Mouse (Mus musculus): ENCODE measurements around the gene Casz1. TPM values are rescaled to one million over a fixed set of nuclear protein-coding genes. Genes with fewer than 3 reads are reported as not detected.

Gene Casz1
- polyA plus RNA-seq, 1 experiment from 2014 or later = 1.1 TPM

DNA sequence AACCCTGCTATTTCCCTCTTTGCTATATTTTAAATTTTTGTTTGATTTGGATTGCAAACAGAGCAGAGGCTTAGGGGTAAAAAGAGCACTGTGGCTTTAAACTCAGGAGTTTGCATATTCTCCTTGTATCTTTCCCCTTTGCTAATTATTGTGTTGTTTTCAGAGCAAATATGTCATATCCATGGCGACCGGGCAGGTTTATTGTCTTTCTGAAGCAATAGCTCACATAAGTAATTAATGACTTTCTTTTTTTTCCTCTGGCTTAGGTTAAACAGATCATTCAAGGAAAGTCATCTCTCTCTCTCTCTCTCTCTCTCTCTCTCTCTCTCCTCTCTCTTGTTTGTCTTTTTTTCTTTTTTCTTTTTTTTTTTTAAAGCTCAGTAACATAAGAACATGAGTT, 4.6 kb downstream of the Casz1 start:
- Histone ChIP-seq H3K36me3 (ENCODE audit: inconsistent target) (no peaks in the 10 kb centered on the region), H3K79me2 (ENCODE audit: inconsistent target) (no peaks in the 10 kb centered on the region), H3K27ac (no peak overlapping the region), H3K4me3 (ENCODE audit: inconsistent target) (no peak overlapping the region)
- 44% methylated on average over 2 of the region's 2 CpGs for WGBS (ENCODE audit: missing documents)

DNA sequence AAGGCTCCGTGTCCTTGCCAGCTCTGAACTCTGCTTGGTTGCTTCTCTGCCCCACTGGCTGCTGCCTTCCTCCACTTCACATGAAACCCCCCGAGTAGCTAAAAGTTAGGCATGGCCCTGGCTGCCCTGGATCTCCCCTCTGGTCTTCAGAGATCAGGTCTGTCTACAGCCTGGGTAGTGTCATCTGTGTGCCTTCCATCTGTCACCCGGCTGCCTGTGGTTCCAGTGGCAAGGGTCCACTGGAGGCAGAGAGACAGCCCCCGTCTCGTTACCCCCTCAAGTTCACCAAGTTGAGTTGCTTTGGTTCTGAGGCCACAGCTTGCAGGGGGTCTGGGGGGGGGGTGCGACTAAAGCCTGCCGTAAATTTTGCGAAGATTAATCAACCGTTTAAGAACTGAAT, 6.5 kb downstream of the Casz1 start:
- Histone ChIP-seq H3K27ac (no peak overlapping the region), H3K79me2 (ENCODE audit: inconsistent target) (no peaks in the 10 kb centered on the region), H3K36me3 (ENCODE audit: inconsistent target) (no peaks in the 10 kb centered on the region), H3K4me3 (ENCODE audit: inconsistent target) (no peak overlapping the region)
- 89% methylated on average over 8 of the region's 9 CpGs for WGBS (ENCODE audit: missing documents)

DNA sequence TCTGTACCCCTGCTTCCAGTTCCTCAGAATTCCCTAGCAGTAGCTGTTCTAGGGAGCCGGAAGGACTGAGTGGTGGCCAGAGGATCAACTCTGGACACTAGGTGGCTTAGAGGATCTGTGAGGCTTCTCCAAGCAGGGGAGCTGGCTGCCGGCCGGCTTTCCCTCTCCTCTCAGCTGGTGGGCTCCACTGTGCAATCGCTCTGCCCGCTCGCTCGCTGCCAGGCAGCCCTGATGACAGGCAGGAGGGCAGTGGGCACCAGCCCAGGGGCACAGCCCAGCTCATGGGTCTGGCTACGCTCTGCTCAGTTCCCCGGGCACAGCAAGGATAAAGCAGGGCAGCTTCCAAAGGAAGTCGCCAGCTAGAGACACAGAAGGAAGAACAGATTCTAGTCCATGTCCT, 7.7 kb downstream of the Casz1 start:
- Histone ChIP-seq H3K4me3 (ENCODE audit: inconsistent target) (no peak overlapping the region), H3K79me2 (ENCODE audit: inconsistent target) (no peaks in the 10 kb centered on the region), H3K36me3 (ENCODE audit: inconsistent target) (no peaks in the 10 kb centered on the region), H3K27ac (no peak overlapping the region)
- 71% methylated on average over 10 of the region's 10 CpGs for WGBS (ENCODE audit: missing documents)

DNA sequence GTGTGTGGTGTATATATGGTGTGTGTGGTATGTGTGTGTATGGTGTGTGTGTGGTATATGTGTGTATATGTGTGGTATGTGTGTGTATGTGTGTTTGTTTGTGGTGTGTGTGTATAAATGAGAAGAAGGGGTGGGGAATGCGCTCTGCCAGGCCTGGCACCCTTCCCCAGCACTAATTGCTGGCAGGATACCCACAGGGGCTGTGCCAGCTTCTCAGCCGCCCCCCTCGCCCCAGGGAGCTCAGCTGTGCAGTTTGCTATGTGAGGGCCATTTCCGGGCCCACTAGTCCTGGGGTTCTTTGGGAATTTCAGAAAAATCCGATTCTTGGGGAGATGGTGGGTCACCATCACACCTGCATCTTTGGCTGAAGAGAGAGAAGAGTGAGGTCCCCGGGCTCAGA, 9.0 kb downstream of the Casz1 start:
- no peaks in the 10 kb centered on the region for H3K79me2 ChIP-seq (ENCODE audit: inconsistent target)
- no peak overlapping the region for H3K4me3 ChIP-seq (ENCODE audit: inconsistent target)
- H3K27ac ChIP-seq = no peak overlapping the region
- H3K36me3 ChIP-seq (ENCODE audit: inconsistent target) = no peaks in the 10 kb centered on the region
- WGBS (ENCODE audit: missing documents) = 86% methylated on average over 6 of the region's 6 CpGs

DNA sequence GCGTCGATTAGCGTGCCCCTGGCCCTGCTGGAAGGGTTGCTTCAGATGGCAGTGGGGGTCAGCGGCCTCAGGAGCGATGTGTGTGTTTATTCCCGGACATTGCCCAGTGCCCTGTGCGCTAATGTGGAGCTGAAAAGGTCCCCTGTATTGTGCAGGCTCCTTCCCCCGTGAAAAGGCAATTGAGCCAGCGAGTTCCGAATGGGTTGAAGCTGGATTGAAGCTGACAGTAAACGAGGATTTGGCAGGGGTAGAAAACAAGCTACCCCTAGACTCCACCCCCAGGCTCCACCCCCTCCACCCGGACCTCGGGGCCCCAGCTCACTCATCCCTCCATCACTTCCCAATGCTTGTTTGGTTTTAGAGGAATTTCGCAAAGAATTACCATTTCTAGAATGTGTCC, 12.3 kb downstream of the Casz1 start:
- no peaks in the 10 kb centered on the region for H3K36me3 ChIP-seq (ENCODE audit: inconsistent target)
- H3K79me2 ChIP-seq (ENCODE audit: inconsistent target) = no peaks in the 10 kb centered on the region
- no peak overlapping the region for H3K27ac ChIP-seq
- H3K4me3 ChIP-seq (ENCODE audit: inconsistent target) = no peak overlapping the region
- 28% methylated on average over 14 of the region's 14 CpGs for WGBS (ENCODE audit: missing documents)

DNA sequence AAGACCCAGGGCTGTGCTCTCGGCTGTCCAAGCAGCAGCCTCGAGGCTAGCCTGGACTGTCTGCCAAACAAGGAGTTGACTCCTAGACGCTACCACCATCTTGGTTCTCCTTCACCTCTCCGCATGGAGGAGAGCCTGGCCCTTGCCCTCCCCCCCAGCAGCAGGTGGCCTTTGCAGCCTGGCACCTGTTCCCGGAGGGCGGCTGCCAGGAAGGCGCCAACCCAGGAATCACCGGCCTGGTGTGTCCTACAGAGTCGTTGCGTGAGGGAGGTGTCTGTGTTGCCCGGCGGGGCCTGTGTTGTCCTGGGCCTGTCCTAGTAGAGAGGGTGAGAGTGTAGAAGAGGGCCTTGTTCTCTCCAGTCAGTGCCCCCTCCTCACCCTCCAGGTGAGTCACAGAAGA, 13.9 kb downstream of the Casz1 start:
- H3K36me3 ChIP-seq (ENCODE audit: inconsistent target) = no peaks in the 10 kb centered on the region
- no peak overlapping the region for H3K4me3 ChIP-seq (ENCODE audit: inconsistent target)
- no peaks in the 10 kb centered on the region for H3K79me2 ChIP-seq (ENCODE audit: inconsistent target)
- no peak overlapping the region for H3K27ac ChIP-seq
- 88% methylated on average over 12 of the region's 12 CpGs for WGBS (ENCODE audit: missing documents)

DNA sequence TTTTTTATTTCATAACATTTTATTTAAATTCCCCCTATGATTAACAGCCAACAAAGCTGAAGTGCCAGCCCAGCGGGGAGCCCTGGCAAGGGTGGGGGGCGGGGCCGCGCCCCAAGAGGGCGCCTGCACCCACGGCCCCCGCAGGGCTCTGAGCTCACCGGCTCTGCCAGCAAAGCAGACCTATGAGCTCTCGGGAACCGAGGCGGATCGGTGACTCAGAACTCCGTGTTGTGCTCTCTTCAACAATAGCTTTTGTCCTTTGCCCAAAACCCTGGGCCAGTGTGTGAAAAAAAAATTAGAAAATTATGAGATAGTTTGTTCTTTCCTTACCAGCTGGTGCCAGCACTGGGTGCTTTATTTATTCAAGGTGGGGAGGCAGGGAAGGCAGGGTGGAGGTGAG, 15.9 kb downstream of the Casz1 start:
- no peak overlapping the region for H3K27ac ChIP-seq
- H3K36me3 ChIP-seq (ENCODE audit: inconsistent target) = no peaks in the 10 kb centered on the region
- H3K79me2 ChIP-seq (ENCODE audit: inconsistent target) = no peaks in the 10 kb centered on the region
- H3K4me3 ChIP-seq (ENCODE audit: inconsistent target) = no peak overlapping the region
- 84% methylated on average over 11 of the region's 13 CpGs for WGBS (ENCODE audit: missing documents)

DNA sequence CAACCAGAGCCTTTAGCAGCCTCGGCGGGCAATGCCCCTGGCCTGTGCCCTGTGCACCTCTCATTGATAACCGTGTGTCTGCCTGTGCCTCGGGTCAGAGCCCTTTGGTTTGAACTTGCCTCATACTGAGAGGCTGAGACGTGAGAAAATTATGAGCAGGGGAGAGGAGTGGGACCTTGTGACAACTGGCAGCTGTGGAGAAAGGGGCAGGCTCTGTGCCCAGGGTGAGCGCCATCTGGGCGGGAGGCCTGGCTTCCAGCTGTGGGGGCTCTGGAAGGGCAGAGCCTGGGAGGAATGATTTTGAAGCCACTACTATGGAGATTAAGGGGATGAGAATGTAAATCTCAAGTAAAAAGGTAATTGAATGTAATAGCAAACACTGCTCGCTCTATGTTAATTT, 19.1 kb downstream of the Casz1 start:
- 92% methylated on average over 8 of the region's 8 CpGs for WGBS (ENCODE audit: missing documents)
- Histone ChIP-seq H3K79me2 (ENCODE audit: inconsistent target) (no peaks in the 10 kb centered on the region), H3K4me3 (ENCODE audit: inconsistent target) (no peak overlapping the region), H3K27ac (no peak overlapping the region), H3K36me3 (ENCODE audit: inconsistent target) (no peaks in the 10 kb centered on the region)

DNA sequence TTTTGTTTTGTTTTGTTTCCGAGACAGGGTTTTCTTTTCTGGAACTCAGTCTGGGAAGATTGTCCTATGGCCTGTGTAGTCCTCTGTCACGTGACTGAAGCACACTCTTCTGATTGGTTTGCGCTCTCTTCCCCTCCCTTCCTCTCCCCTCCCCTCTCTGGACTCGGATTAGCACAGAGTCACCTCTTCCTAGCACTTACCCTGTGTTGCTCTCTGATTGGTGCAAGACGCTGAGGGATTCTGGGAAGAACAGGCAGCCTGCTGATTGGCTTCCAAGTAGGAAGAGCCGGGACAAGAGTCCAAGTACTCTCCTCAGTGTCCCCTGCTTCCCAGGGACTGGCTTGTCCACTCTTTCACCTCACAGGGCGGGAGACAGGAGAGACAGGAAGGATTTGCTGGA, 26.1 kb downstream of the Casz1 start:
- Histone ChIP-seq H3K27ac (no peak overlapping the region), H3K4me3 (ENCODE audit: inconsistent target) (no peak overlapping the region), H3K36me3 (ENCODE audit: inconsistent target) (no peaks in the 10 kb centered on the region), H3K79me2 (ENCODE audit: inconsistent target) (no peaks in the 10 kb centered on the region)
- WGBS (ENCODE audit: missing documents) = 68% methylated on average over 6 of the region's 7 CpGs

DNA sequence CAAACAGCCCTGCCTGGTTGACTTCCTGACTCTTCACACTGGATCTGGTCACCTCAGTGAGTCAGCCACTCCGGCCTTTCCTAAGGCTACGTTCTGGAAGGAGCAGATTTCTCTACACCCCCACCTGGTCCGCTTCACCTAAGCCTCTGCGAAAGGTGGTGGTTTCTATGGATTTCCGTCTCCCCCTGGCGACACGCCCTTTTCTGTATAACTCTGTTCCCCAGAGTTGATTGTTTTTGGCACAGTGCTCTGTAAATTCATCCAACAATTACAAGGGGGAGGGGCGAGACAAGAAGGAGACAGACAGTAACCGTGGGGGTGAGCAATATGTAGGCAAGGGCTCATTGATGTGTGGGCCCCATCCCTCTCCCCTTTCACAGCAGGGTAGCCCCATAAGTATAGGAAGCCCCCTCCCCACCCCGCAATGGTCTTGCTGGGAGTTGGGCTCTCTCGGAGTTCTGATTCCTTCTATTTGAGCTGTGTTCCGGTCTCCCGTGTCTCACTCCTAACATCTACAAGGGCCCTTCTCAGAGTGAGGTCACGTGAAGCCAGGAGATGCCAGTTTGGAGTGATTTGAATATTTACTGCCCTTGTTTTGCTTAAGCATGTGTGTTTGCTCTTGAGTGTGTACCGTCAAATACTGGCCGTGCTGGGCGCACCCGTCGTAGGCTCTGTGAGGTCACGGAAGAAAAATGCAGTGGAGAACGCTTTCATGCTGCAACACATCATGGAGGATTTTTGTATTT, 29.2 kb downstream of the Casz1 start:
- Histone ChIP-seq H3K27ac (no peak overlapping the region), H3K79me2 (ENCODE audit: inconsistent target) (no peaks in the 10 kb centered on the region), H3K4me3 (ENCODE audit: inconsistent target) (no peak overlapping the region), H3K36me3 (ENCODE audit: inconsistent target) (no peaks in the 10 kb centered on the region)
- 91% methylated on average over 21 of the region's 21 CpGs for WGBS (ENCODE audit: missing documents)

DNA sequence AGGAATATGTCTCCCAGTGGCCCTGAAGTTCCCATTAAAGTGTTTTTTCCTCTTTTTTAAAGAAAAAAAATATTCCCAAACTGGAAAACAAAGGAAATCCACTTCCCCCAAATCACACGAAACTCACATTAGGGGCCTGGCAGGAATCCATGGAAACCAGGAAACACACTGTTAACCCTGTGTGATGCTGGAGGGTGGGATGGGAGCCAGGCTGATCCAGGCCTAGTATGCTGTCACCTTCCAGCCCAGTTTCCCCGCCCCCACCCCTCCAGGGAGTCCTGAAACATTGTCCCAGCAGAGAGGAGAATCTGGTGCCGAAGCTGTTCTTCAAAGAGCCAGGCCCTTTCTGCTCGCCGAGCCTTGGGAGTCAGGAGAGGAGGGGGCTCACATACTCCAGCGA, 32.2 kb downstream of the Casz1 start:
- 61% methylated on average over 5 of the region's 6 CpGs for WGBS (ENCODE audit: missing documents)
- no peaks in the 10 kb centered on the region for H3K36me3 ChIP-seq (ENCODE audit: inconsistent target)
- H3K27ac ChIP-seq = no peak overlapping the region
- no peak overlapping the region for H3K4me3 ChIP-seq (ENCODE audit: inconsistent target)
- no peaks in the 10 kb centered on the region for H3K79me2 ChIP-seq (ENCODE audit: inconsistent target)

DNA sequence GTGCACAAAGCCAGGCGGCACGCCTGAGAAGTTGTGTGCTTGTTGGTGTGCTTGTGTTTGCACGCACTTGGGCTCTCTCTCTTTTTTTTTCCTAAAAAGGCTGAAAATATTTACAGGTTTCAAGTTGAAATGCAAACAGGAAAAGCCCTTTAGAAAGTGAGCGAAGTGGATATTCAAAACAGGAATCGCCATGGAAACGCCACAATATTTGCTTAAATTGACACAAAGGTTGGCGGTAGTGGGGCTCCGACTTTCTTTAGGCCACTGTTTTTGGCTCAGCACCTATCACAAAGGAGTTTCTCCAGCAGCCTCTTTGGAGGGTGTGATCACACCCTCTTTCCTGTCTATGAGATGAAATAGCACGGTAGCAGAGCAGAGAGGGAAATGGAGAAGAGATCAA, 32.8 kb downstream of the Casz1 start:
- Histone ChIP-seq H3K79me2 (ENCODE audit: inconsistent target) (no peaks in the 10 kb centered on the region), H3K36me3 (ENCODE audit: inconsistent target) (no peaks in the 10 kb centered on the region), H3K4me3 (ENCODE audit: inconsistent target) (no peak overlapping the region), H3K27ac (no peak overlapping the region)
- 69% methylated on average over 9 of the region's 9 CpGs for WGBS (ENCODE audit: missing documents)

DNA sequence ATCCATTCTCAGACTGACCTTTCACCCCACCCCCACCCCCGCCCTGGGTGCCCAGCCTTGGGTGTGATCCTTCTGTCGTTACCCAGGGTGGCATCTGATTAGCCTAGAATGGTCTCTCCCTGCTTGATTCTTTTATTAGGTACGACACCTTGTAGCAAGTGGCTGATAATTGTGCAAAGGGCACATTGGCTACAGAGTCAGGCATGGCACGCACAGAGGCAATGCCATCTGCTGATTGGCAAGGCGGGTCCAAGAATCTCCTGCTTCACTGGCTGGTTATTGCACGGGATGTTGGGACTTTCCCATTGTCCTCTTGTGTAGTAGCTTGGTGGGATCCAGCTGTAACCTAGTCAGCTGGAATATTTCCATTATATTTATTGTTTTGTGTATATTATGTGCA, 33.4 kb downstream of the Casz1 start:
- H3K79me2 ChIP-seq (ENCODE audit: inconsistent target) = no peaks in the 10 kb centered on the region
- no peaks in the 10 kb centered on the region for H3K36me3 ChIP-seq (ENCODE audit: inconsistent target)
- no peak overlapping the region for H3K4me3 ChIP-seq (ENCODE audit: inconsistent target)
- no peak overlapping the region for H3K27ac ChIP-seq
- 92% methylated on average over 6 of the region's 6 CpGs for WGBS (ENCODE audit: missing documents)

DNA sequence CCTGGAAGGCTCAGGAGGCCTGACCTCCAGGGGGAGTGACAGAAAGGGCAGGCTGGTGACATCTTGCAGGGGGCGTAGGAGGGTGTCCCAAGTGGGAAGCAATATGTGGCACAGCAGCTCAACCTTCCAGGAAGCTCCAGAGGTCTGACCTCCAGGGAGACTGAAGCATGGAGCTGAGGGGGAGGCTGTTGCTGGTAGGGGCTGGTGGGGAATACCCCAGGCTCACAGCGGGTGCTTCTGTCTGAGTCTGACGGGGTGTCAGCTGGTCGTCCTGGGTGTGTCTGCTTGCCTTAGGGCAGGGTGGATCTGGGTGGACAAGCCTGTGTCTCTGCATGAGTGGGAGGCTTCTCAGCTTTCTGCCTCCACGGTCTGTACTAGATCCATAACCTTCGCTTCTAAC, 38.1 kb downstream of the Casz1 start:
- H3K79me2 ChIP-seq (ENCODE audit: inconsistent target) = no peaks in the 10 kb centered on the region
- WGBS (ENCODE audit: missing documents) = 73% methylated on average over 6 of the region's 6 CpGs
- no peak overlapping the region for H3K27ac ChIP-seq
- H3K4me3 ChIP-seq (ENCODE audit: inconsistent target) = no peak overlapping the region
- H3K36me3 ChIP-seq (ENCODE audit: inconsistent target) = no peaks in the 10 kb centered on the region

DNA sequence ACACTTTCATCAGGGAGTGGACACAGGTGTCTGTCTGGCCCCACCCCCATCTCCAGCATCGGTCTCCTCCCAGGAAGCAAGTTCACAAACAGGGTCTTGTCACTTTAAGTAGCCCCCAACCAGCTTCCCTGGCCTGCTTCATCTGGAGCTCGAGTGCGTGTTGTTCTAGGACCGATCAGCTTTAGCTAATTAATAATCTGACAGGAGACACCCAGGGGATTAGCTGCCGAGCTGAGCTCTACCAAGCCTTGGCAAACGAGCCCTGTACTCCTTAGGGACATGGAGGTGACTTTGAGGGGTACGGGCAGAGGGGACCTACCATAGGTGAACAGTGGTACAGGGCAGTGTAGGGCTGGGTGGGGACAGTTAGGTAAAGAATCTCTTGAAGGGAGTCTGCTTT, 40.7 kb downstream of the Casz1 start:
- Histone ChIP-seq H3K27ac (no peak overlapping the region), H3K4me3 (ENCODE audit: inconsistent target) (no peak overlapping the region), H3K79me2 (ENCODE audit: inconsistent target) (no peaks in the 10 kb centered on the region), H3K36me3 (ENCODE audit: inconsistent target) (no peaks in the 10 kb centered on the region)
- 78% methylated on average over 7 of the region's 7 CpGs for WGBS (ENCODE audit: missing documents)

DNA sequence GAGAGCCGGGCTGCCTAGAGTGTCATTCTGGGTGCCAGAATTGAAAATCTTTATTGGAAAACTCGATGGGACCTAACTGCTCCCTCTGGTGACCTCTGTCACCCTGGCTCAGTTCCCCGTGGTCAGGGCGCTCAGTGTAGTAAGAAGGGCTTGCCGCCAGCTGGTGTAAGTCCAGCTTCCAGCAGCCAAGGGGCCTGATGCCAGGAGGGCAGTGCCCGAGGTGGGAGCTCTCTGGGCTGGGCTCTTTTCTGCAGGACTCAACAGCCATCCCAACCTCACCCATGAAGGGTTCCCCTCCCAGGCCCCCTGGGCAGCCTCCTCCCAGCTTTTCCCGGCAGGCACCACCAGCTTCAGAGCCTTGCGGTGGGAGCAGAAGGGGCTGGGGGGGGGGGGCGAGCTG, 42.0 kb downstream of the Casz1 start:
- Histone ChIP-seq H3K79me2 (ENCODE audit: inconsistent target) (no peaks in the 10 kb centered on the region), H3K27ac (no peak overlapping the region), H3K36me3 (ENCODE audit: inconsistent target) (no peaks in the 10 kb centered on the region), H3K4me3 (ENCODE audit: inconsistent target) (no peak overlapping the region)
- WGBS (ENCODE audit: missing documents) = 53% methylated on average over 8 of the region's 9 CpGs

Data from macrophage (primary cell).